Mouse (Mus musculus) intestine, embryonic 14.5 days (tissue): ENCODE measurements around the gene Triml1. TPM values are rescaled to one million over a fixed set of nuclear protein-coding genes. Genes with fewer than 3 reads are reported as not detected.

ENCODE experiments used
- ATAC-seq: fragments of 200-750 bp; cut with Nextera tagmentation; replicated peaks from 2 replicates; pipeline ENCODE4 v1.8.0; 2017; ENCODE audit warnings: low read depth, moderate number of reproducible peaks, moderate TSS enrichment, moderate library complexity; ENCODE audit not compliant: low FRiP score, low TSS enrichment
- DNase-seq: peaks from one replicate; pipeline ENCODE4 v3.0.0-alpha.2; 2018; ENCODE audit warnings: low spot score
- H3K27ac ChIP-seq: fragments of 300-500 bp; sonication (generic); 2 replicates; pipeline ENCODE4 v1.5.1; 2014; ENCODE audit warnings: low read depth, mild to moderate bottlenecking, control low read depth
- H3K27me3 ChIP-seq: fragments of 300-500 bp; sonication (generic); replicated peaks from 2 replicates; pipeline ENCODE4 v1.6.1; 2014; ENCODE audit warnings: low read length, control low read depth; ENCODE audit not compliant: control insufficient read depth, insufficient read depth
- H3K36me3 ChIP-seq: fragments of 300-500 bp; sonication (generic); 2 replicates; pipeline ENCODE4 v1.6.1; 2014; ENCODE audit warnings: low read length, control low read depth; ENCODE audit not compliant: control insufficient read depth, insufficient read depth
- H3K4me1 ChIP-seq: fragments of 300-500 bp; sonication (generic); replicated peaks from 2 replicates; pipeline ENCODE4 v1.6.1; 2014; ENCODE audit warnings: low read length, control low read depth, mixed read lengths; ENCODE audit not compliant: control insufficient read depth, insufficient read depth
- H3K4me2 ChIP-seq: fragments of 300-500 bp; sonication (generic); 2 replicates; pipeline ENCODE4 v1.6.1; 2014; ENCODE audit warnings: low read length
- H3K4me3 ChIP-seq: fragments of 300-500 bp; sonication (generic); 2 replicates; pipeline ENCODE4 v1.5.1; 2014; ENCODE audit warnings: low read depth, low read length, control low read depth, mixed read lengths
- H3K9ac ChIP-seq: fragments of 300-500 bp; sonication (generic); 2 replicates; pipeline ENCODE4 v1.6.1; 2014; ENCODE audit warnings: mild to moderate bottlenecking, low read length
- H3K9me3 ChIP-seq: fragments of 300-500 bp; sonication (generic); 2 replicates; pipeline ENCODE4 v1.6.1; 2016; ENCODE audit warnings: low read length, control low read depth; ENCODE audit not compliant: control insufficient read depth
- WGBS: fragments of 180-500 bp; shearing (Covaris S2); extraction: QIAGEN DNeasy Blood & Tissue Kit; methylation state at CpG from one replicate; pipeline ENCODE4 v1.1.7; 2014; 5-methylcytosine and 5-hydroxymethylcytosine counted together
- polyA plus RNA-seq: library from polyadenylated mRNA; unstranded; fragments of >200 nt; fragmentation: Nextera tagmentation; extraction: Ambion mirVana; gene quantifications from 2 replicates; pipeline ENCODE4 v1.2.1, GENCODE M21; 2014

Triml1 gene
- polyA plus RNA-seq, 1 experiment from 2014 or later, result not detected

DNA sequence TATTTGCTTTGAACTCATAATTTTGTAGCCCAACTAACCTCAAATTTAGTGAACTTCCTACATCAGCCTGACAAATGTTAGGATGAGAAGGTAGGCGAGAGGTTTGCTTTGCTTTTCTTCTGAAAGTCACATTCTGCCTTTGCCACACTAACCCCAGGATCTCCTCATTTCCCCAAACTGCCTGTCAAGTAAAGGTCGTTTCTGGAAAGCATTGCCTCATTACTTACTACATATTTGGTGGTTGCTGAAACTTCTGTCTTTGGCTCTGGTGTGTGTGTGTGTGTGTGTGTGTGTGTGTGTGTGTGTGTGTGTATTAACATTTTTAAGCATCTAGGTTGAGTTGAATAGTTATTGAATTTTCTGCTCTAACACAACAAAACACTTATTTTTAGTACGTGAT lies 23.2 kb upstream of the Triml1 start:
- no peaks in the 10 kb centered on the region for H3K9me3 ChIP-seq
- 80% methylated on average over 3 of the region's 3 CpGs for WGBS
- H3K4me3 ChIP-seq, result no peak overlapping the region
- no peaks in the 10 kb centered on the region for H3K36me3 ChIP-seq
- H3K4me2 ChIP-seq, result no peak overlapping the region
- ATAC-seq (no peak), DNase-seq (no peak)
- no peak overlapping the region for H3K9ac ChIP-seq
- no peaks in the 10 kb centered on the region for H3K27me3 ChIP-seq
- H3K27ac ChIP-seq, result no peak overlapping the region
- H3K4me1 ChIP-seq, result no peaks in the 10 kb centered on the region

DNA sequence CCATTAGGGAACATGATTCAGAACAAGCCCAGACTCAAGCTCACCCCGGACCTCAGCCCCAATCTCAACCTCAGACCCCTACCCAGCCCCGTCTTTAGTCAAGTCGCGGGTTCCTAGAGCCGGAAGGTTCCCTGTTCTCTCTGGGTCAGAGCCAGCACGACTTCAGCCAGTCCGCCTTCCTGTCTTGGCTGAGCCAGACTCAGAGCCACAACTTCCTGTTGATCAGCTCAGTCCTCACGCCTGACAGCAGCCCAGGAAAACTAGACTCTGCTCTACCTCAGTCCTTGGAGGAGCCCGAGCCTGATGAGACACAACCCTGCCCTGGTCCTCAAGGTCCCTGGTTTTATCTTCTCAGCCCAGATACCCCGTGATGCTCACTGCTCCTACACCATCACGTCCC lies 22.0 kb upstream of the Triml1 start:
- no peak for ATAC-seq
- H3K4me2 ChIP-seq, result no peak overlapping the region
- no peak overlapping the region for H3K9ac ChIP-seq
- H3K36me3 ChIP-seq, result no peaks in the 10 kb centered on the region
- no peaks in the 10 kb centered on the region for H3K27me3 ChIP-seq
- no peak overlapping the region for H3K27ac ChIP-seq
- no peak overlapping the region for H3K4me3 ChIP-seq
- H3K9me3 ChIP-seq, result no peaks in the 10 kb centered on the region
- H3K4me1 ChIP-seq, result no peaks in the 10 kb centered on the region
- DNase-seq, result no peak
- WGBS, result 79% methylated on average over 11 of the region's 11 CpGs

DNA sequence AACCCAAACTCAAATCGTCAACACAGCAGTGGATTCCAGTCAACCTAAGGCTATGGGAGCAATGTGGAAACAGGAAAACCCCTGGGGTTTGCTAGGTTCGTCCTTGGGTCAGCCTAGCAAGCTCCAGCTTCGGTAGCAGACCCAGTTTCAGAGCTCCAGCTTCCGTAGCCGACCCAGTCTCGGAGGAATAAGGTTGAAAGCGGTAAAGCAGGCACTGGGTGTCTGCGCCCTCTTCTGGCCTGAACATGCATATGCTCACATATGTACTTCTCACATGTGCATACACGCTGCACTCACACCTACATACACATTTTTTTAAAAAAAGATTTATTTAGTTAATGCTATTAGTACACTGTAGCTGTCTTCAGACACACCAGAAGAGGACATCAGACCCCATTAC lies 8.0 kb upstream of the Triml1 start:
- H3K9me3 ChIP-seq, result no peaks in the 10 kb centered on the region
- no peak for ATAC-seq

DNA sequence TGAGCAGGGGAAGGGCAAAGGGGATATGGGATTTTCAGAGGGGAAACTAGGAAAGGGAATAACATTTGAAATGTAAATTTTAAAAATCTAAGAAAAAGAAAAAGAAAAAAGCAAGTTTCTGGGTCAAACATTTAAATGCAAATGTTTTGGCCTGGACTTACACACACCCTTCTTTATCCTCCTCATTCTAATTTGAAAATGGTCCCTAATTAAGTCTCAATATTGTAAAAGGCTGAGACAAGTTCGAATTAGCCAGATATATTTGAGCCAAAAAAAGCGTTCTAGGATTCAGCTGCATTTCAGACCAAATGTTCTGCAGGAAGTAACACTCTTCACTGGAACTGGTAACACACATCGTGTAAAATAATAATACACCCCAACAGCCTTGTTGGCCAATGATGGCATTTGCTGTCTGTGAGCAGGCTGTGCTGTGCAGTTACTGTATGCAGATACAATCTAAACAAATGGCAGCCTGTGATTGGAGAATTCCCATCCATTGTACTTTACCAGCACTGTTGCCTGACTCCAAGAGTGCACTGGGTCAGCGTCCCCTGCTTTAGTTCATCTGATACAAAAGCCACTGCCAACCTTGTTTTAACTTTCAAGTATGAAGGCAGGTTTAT lies 30.0 kb downstream of the Triml1 start:
- no peaks in the 10 kb centered on the region for H3K9me3 ChIP-seq
- no peaks in the 10 kb centered on the region for H3K27me3 ChIP-seq
- DNase-seq (no peak), ATAC-seq (no peak)
- no peak overlapping the region for H3K4me3 ChIP-seq
- H3K36me3 ChIP-seq, result no peaks in the 10 kb centered on the region
- H3K27ac ChIP-seq, result no peak overlapping the region
- 76% methylated on average over 4 of the region's 4 CpGs for WGBS
- H3K4me1 ChIP-seq, result no peaks in the 10 kb centered on the region
- no peak overlapping the region for H3K9ac ChIP-seq
- no peak overlapping the region for H3K4me2 ChIP-seq

More for the DNA sequence above, 8.0 kb upstream of the Triml1 start:
- Histone ChIP-seq H3K4me3 (no peak overlapping the region), H3K27ac (no peak overlapping the region), H3K9ac (no peak overlapping the region), H3K4me2 (no peak overlapping the region), H3K4me1 (no peaks in the 10 kb centered on the region), H3K36me3 (no peaks in the 10 kb centered on the region), H3K27me3 (no peaks in the 10 kb centered on the region)
- no peak for DNase-seq
- 90% methylated on average over 9 of the region's 9 CpGs for WGBS

Other genes with a start within 250 kb of the Triml1 start
- gene Triml2, start 39.1 kb upstream of the Triml1 start, polyA plus RNA-seq, result not detected in 2 replicates
- gene Zfp42, start 165.5 kb upstream of the Triml1 start, polyA plus RNA-seq, result 0.16 TPM in 2 replicates